Comparison of ENCODE assay signal across 15 mouse cellular contexts in genomic region chr3:152305080-152305479, GRCm38 (mm10). TPM values are rescaled to one million over a fixed set of nuclear protein-coding genes. Genes with fewer than 3 reads are reported as not detected.
DNase-seq lines count a peak whose midpoint lies in the region; ATAC-seq and TF ChIP-seq lines count a peak whose summit lies in the region.
"Had no signal": no experiment of that assay in that cellular context is flagged by ENCODE, and none has a peak within 500 bp of the region (broad histone marks: within the 10 kb centered on the region; RNA-seq: fewer than 3 reads in every experiment).

No protein-coding gene starts in this region.

- H3K9ac ChIP-seq in embryonic facial prominence, embryonic 15.5 days: no peak overlapping the region
- peak overlapping the region; percentile 49 for H3K9ac ChIP-seq in heart, embryonic 14.5 days (ENCODE audit: low read length)
- no peak overlapping the region for H3K9ac ChIP-seq in lung, postnatal 0 days (replicated peaks; ENCODE audit: low read depth)
- H3K9ac ChIP-seq: forebrain, embryonic 15.5 days; liver, embryonic 13.5 days; neural tube, embryonic 12.5 days; stomach, embryonic 15.5 days had no signal

- peaks cover 21% of the 10 kb centered on the region; the same call in 1 of the 2 replicates for H3K36me3 ChIP-seq in embryonic facial prominence, embryonic 15.5 days
- 0 out of 2 replicates have a peak, but pooled peaks cover 7% of the 10 kb centered on the region for H3K36me3 ChIP-seq in heart, embryonic 14.5 days (ENCODE audit: control insufficient read depth, insufficient read depth, low read length)
- no peaks in the 10 kb centered on the region for H3K36me3 ChIP-seq in lung, postnatal 0 days (ENCODE audit: insufficient read depth, low read length)

- peaks cover 16% of the 10 kb centered on the region; the same call in 1 of the 2 replicates for H3K4me1 ChIP-seq in embryonic facial prominence, embryonic 15.5 days
- H3K4me1 ChIP-seq in heart, embryonic 14.5 days (ENCODE audit: control insufficient read depth in 2 of 2, insufficient read depth in 2 of 2, low read length in 2 of 2): peaks cover 43 to 65% of the 10 kb centered on the region in 2 experiments
- peaks cover 8% of the 10 kb centered on the region; the same call in 1 of the 2 replicates for H3K4me1 ChIP-seq in lung, postnatal 0 days (ENCODE audit: insufficient read depth, low read depth, low read length)
- H3K4me1 ChIP-seq: forebrain, embryonic 15.5 days; midbrain, embryonic 10.5 days; neural tube, embryonic 12.5 days had no signal

- H3K4me3 ChIP-seq in embryonic facial prominence, embryonic 15.5 days (replicated peaks): no peak overlapping the region
- no peak overlapping the region for H3K4me3 ChIP-seq in heart, embryonic 14.5 days (ENCODE audit: control insufficient read depth in 1 of 2, insufficient read depth in 1 of 2, low read depth in 1 of 2, low read length in 2 of 2)
- no peak overlapping the region for H3K4me3 ChIP-seq in lung, postnatal 0 days (ENCODE audit: low read depth, low read length)
- H3K4me3 ChIP-seq: forebrain, embryonic 15.5 days; liver, embryonic 13.5 days; midbrain, embryonic 10.5 days; neural tube, embryonic 12.5 days; stomach, embryonic 15.5 days had no signal

- H3K9me3 ChIP-seq in embryonic facial prominence, embryonic 15.5 days (replicated peaks): no peaks in the 10 kb centered on the region
- peaks cover 3% of the 10 kb centered on the region; the same call in 1 of the 2 replicates for H3K9me3 ChIP-seq in heart, embryonic 14.5 days (ENCODE audit: control insufficient read depth, low read length)
- H3K9me3 ChIP-seq in lung, postnatal 0 days (ENCODE audit: low read length): no peaks in the 10 kb centered on the region
- H3K9me3 ChIP-seq: forebrain, embryonic 15.5 days; liver, embryonic 13.5 days; midbrain, embryonic 10.5 days; neural tube, embryonic 12.5 days; stomach, embryonic 15.5 days had no signal

- H3K27ac ChIP-seq in embryonic facial prominence, embryonic 15.5 days (replicated peaks): peak overlapping the region; percentile 3; the same call in 1 of the 2 replicates
- peak overlapping the region; percentile 98 to 99 for H3K27ac ChIP-seq in heart, embryonic 14.5 days (replicated peaks in 1 of 2; ENCODE audit: control insufficient read depth in 1 of 2, insufficient read depth in 1 of 2, low read depth in 2 of 2, low read length in 2 of 2)
- peak overlapping the region; percentile 38; the same call in 1 of the 2 replicates for H3K27ac ChIP-seq in lung, postnatal 0 days (ENCODE audit: low read length)
- H3K27ac ChIP-seq: forebrain, embryonic 15.5 days; liver, embryonic 13.5 days; midbrain, embryonic 10.5 days; neural tube, embryonic 12.5 days had no signal

- no peak overlapping the region for H3K4me2 ChIP-seq in embryonic facial prominence, embryonic 15.5 days (replicated peaks)
- H3K4me2 ChIP-seq in heart, embryonic 14.5 days (ENCODE audit: low read length): no peak overlapping the region
- H3K4me2 ChIP-seq in lung, postnatal 0 days (replicated peaks; ENCODE audit: low read depth, low read length): no peak overlapping the region
- H3K4me2 ChIP-seq: forebrain, embryonic 15.5 days; liver, embryonic 13.5 days; neural tube, embryonic 12.5 days; stomach, embryonic 15.5 days had no signal

- TF ChIP-seq EP300 in lung, postnatal 0 days (IDR thresholded peaks at IDR 0.05): no peak

- no peak for TF ChIP-seq CTCF in lung, postnatal 0 days (IDR thresholded peaks at IDR 0.05)

- H3K27me3 ChIP-seq in embryonic facial prominence, embryonic 15.5 days: no peaks in the 10 kb centered on the region
- H3K27me3 ChIP-seq in heart, embryonic 14.5 days (ENCODE audit: control insufficient read depth, insufficient read depth, low read length): no peaks in the 10 kb centered on the region
- no peaks in the 10 kb centered on the region for H3K27me3 ChIP-seq in lung, postnatal 0 days (replicated peaks; ENCODE audit: insufficient read depth, low read length)
- H3K27me3 ChIP-seq: forebrain, embryonic 15.5 days; liver, embryonic 13.5 days; neural tube, embryonic 12.5 days; stomach, embryonic 15.5 days had no signal

- peak; percentile 72 for DNase-seq in gastrocnemius, adult 18-20 months (ENCODE audit: low spot score)
- DNase-seq in gastrocnemius, postnatal 10 days: no peak
- DNase-seq in lung, postnatal 0 days (ENCODE audit: low spot score): peak; percentile 62
- DNase-seq in retina, postnatal 1 day: no peak
- DNase-seq in spleen, postnatal 4 days (ENCODE audit: low spot score in 2 of 2): no peak
- no peak for DNase-seq in thymus, postnatal 14 days
- DNase-seq: adrenal gland, postnatal 25 days; cerebellum, adult 11-12 months; liver, embryonic 13.5 days had no signal

- ATAC-seq in embryonic facial prominence, embryonic 15.5 days (ENCODE audit: insufficient number of reproducible peaks, low FRiP score, low TSS enrichment, low read depth): no peak
- no peak for ATAC-seq in heart, embryonic 14.5 days (ENCODE audit: insufficient number of reproducible peaks, insufficient read depth, low FRiP score, low read depth)
- ATAC-seq in lung, postnatal 0 days: no peak
- ATAC-seq: forebrain, embryonic 15.5 days had no signal

- WGBS in embryonic facial prominence, embryonic 15.5 days: 81% methylated on average over 8 of the region's 8 CpGs
- WGBS in heart, embryonic 14.5 days: 32% methylated on average over 8 of the region's 8 CpGs
- WGBS in lung, postnatal 0 days: 54% methylated on average over 8 of the region's 8 CpGs

RNA-seq across cellular contexts. Expression of gene Miga1, which starts 35.1 kb away (rescaled TPM):
- 1 to 10 TPM; 6.4 to 8.2 TPM for total RNA-seq in gastrocnemius, adult 18-20 months (2021)
- 1 to 10 TPM; 4.2 to 4.6 TPM for total RNA-seq in gastrocnemius, postnatal 10 days (2021)
- polyA plus RNA-seq in embryonic facial prominence, embryonic 15.5 days (2015; fragmentation: Nextera tagmentation; extraction: Ambion mirVana): 15.8 and 17.1 TPM in 2 replicates
- polyA plus RNA-seq in heart, embryonic 14.5 days (2014; fragmentation: Nextera tagmentation; extraction: Ambion mirVana): 15.9 and 16.4 TPM in 2 replicates
- 10.0 and 12.3 TPM in 2 replicates for polyA plus RNA-seq in lung, postnatal 0 days (2015; fragmentation: Nextera tagmentation; extraction: Ambion mirVana)

RNA-seq across cellular contexts. Expression of gene Nexn, which starts 38.9 kb away (rescaled TPM):
- total RNA-seq in gastrocnemius, adult 18-20 months (2021): 100 to 1,000 TPM; 443 to 513 TPM
- 100 to 1,000 TPM; 362 to 386 TPM for total RNA-seq in gastrocnemius, postnatal 10 days (2021)
- polyA plus RNA-seq in embryonic facial prominence, embryonic 15.5 days (2015; fragmentation: Nextera tagmentation; extraction: Ambion mirVana): 23.5 and 27.2 TPM in 2 replicates
- polyA plus RNA-seq in heart, embryonic 14.5 days (2014; fragmentation: Nextera tagmentation; extraction: Ambion mirVana): 238 and 249 TPM in 2 replicates
- 39.9 and 47.1 TPM in 2 replicates for polyA plus RNA-seq in lung, postnatal 0 days (2015; fragmentation: Nextera tagmentation; extraction: Ambion mirVana)

RNA-seq across cellular contexts. Expression of gene Usp33, which starts 41.2 kb away (rescaled TPM):
- 10 to 100 TPM; 17.6 to 18.1 TPM for total RNA-seq in gastrocnemius, adult 18-20 months (2021)
- 10 to 100 TPM; 23.2 to 26.3 TPM for total RNA-seq in gastrocnemius, postnatal 10 days (2021)
- 41.6 and 44.5 TPM in 2 replicates for polyA plus RNA-seq in embryonic facial prominence, embryonic 15.5 days (2015; fragmentation: Nextera tagmentation; extraction: Ambion mirVana)
- 29.9 and 33.0 TPM in 2 replicates for polyA plus RNA-seq in heart, embryonic 14.5 days (2014; fragmentation: Nextera tagmentation; extraction: Ambion mirVana)
- 43.1 and 52.4 TPM in 2 replicates for polyA plus RNA-seq in lung, postnatal 0 days (2015; fragmentation: Nextera tagmentation; extraction: Ambion mirVana)

Comparison
In these comparisons a context has a peak if more than half of its experiments do, and no peak if none do; other contexts are left out.
1. DNase-seq: peak in gastrocnemius, adult 18-20 months (single experiment) and lung, postnatal 0 days (single experiment); none in gastrocnemius, postnatal 10 days (single experiment), retina, postnatal 1 day (single experiment), spleen, postnatal 4 days (0 of 2) and thymus, postnatal 14 days (single experiment).
2. H3K27ac ChIP-seq: peak in every context shown above with its lines; median percentile 98 in heart, embryonic 14.5 days; 38 in lung, postnatal 0 days; 3 in embryonic facial prominence, embryonic 15.5 days.